Mouse (Mus musculus) heart, postnatal 10 days (tissue): ENCODE results near the gene H2-Aa. TPM values are rescaled to one million over a fixed set of nuclear protein-coding genes. Genes with fewer than 3 reads are reported as not detected.

Source experiments
- DNase-seq, 2 experiments: peaks; one replicate each; pipeline ENCODE4 v3.0.0; 2021
- intact Hi-C: fragments of 180-260 bp; cut with DNase I; formaldehyde crosslinking; loops from one replicate; pipeline ENCODE4 v1.15.1; 2025
- total RNA-seq, 2 experiments: library from RNA; stranded (reverse); gene quantifications; 2 replicates each; pipeline ENCODE4 v1.2.3; 2021

Gene H2-Aa
- total RNA-seq, 2 experiments from 2014 or later = 4.9 to 5.4 TPM

- intact Hi-C loops = no loop called here
These were observed 19.4 kb downstream of the H2-Aa start for GRCm38 (mm10) chr17:34268262-34268661.

DNA sequence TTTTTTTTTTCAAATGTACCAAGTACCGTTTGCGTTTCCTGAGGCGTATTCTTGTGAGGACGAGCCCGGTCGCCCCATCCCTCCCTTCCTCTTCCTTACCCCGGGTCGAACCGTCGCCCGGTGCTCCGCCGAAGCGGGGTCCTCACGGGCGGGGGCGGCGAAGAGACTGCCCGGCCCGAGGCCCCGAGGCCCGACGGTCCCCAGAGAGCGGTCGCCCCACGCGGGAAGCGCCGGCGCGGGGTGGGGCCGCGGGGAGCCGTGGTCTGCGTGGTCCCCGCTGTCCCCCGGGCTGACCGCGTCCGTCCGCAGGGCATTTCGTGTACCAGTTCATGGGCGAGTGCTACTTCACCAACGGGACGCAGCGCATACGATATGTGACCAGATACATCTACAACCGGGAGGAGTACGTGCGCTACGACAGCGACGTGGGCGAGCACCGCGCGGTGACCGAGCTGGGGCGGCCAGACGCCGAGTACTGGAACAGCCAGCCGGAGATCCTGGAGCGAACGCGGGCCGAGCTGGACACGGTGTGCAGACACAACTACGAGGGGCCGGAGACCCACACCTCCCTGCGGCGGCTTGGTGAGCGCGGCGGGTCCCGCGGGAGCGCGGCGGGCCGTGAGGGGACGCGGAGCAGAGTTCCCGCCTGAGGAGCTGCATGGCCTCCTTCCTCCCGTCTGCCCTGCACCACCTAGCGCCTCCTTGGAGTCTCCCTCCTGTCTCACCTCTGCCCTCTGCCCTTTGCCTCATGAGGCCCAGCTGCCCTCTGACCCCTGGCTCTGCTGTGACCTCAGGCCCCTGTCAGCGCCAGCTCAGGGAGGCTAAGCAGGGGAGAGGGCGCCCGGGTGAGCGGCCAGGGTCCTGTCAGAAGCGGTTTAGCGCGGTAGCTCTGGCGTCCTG lies 22.9 kb downstream of the H2-Aa start:
- intact Hi-C loops = no loop called here
- peak in 1 of 2 experiments; percentile 23 for DNase-seq

More at GRCm38 (mm10) chr17:34268262-34268661, 19.4 kb downstream of the H2-Aa start:
- no peak for DNase-seq

GRCm38 (mm10) chr17:34263811-34264371 lies 23.7 kb downstream of the H2-Aa start:
- no peak for DNase-seq
- intact Hi-C loops = no loop called here

DNA sequence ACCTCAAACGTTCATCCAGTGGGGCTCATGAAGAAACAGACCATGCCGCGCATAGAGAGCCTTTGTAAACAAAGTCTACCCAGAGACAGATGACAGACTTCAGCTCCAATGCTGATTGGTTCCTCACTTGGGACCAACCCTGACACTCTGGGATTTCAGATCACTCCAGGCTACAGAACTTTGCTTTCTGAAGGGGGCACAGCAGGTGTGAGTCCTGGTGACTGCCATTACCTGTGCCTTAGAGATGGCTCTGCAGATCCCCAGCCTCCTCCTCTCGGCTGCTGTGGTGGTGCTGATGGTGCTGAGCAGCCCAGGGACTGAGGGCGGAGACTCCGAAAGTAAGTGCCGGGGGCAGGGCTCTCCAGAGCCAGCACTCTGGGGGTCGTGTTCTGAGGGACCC lies 24.6 kb downstream of the H2-Aa start:
- intact Hi-C loops = no loop called here
- DNase-seq = peak; percentile 82 to 87

DNA sequence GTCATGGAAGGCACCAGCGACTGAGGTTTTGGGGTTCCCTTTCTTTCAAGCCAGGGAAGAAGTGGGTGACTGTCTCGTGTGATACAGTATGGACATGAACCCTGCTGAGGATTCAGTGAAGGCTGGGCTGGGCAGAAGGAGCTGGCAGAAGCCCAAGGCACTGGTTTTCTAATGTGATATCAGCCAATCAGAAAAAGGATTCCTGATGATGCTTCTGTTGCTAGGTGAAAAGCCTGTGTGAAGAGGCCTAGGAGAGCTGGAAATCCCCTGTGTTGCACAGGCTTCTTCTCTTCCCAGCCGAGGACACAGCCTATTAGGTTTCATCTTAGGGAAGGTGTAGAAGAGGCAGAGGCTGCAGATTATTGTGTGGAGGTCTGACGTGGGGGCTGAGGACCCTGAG lies 26.1 kb downstream of the H2-Aa start:
- peak; percentile 81 to 88 for DNase-seq
- intact Hi-C loops = no loop called here

GRCm38 (mm10) chr17:34260551-34260950 lies 27.1 kb downstream of the H2-Aa start:
- DNase-seq = no peak
- intact Hi-C loops = no loop called here

GRCm38 (mm10) chr17:34257594-34258375 lies 29.8 kb downstream of the H2-Aa start, which contains the start of gene H2-Ab1:
Gene H2-Ab1, plus strand, starts transcription at chr17:34257689.
- peak; percentile 81 to 91 for DNase-seq
- intact Hi-C loops = no loop called here

GRCm38 (mm10) chr17:34256501-34256900 lies 31.1 kb downstream of the H2-Aa start:
- intact Hi-C loops = no loop called here
- DNase-seq = no peak

DNA sequence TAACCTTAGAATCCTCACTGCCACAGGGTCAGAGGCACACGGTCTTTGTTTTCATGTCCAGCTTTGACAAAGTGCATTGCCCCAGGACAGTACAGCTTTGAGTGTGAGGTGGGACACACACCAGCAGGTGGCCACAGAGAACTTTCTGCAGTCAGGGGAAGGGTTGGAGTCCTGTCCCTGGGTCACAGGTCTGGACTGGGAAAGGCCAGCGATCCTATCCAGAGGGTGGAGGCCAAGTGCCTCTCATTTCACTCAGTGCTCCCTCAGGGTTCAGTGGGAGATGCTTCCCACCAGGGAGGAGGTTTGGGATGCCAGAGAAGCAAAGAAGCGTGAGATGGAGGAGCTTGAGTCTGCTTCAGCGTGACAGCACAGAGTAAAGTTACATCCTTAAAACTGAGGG lies 36.0 kb downstream of the H2-Aa start:
- intact Hi-C loops = no loop called here
- no peak for DNase-seq

- intact Hi-C loops = loop anchor here (1.0 to 5.0 kb wide), 3 partner anchors 63 to 162 kb away; no protein-coding TSS in a partner anchor
- DNase-seq = peak; percentile 48 to 65
These were observed 37.7 kb downstream of the H2-Aa start for GRCm38 (mm10) chr17:34249878-34250277.

DNA sequence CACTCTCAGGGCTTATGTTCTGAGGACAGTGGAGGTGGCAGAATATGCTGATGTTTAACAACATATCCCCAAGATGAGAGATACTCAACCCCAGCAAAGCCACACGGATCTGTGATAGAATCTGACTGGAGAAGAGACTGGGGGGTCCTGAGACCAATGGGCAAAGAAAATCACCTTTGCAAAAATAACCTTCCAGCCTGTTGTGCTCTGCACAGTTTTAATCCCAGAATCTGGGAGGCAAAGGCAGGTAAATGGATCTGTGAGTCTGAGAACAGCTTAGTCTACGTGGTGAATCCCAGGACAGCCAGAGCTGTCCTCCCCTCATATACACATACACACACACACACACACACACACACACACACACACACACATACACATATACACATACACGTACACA lies 38.3 kb downstream of the H2-Aa start:
- no peak for DNase-seq
- intact Hi-C loops = loop anchor here (5.0 kb wide), 1 partner anchor 163 kb away; no protein-coding TSS in a partner anchor

DNA sequence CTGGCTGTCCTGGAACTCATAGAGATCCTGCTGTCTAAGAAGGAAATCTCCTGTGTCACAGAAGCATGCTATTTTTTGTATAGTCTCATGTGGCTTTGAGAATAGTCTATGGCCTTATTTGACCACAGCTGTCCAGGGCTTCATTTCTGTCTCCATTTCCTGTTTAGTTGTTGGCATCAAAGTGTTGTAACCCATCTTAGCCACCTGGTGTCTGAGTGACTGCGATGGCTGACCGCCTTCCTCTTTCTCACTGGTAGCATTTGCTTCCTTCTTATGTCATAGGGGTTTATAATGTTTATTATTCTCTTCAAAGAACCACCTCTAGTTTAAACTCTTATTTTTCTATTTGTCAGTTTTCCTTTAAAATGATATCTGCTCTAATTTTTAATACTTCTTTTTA lies 38.9 kb downstream of the H2-Aa start:
- intact Hi-C loops = loop anchor here (5.0 kb wide), 1 partner anchor 164 kb away; no protein-coding TSS in a partner anchor
- no peak for DNase-seq

DNA sequence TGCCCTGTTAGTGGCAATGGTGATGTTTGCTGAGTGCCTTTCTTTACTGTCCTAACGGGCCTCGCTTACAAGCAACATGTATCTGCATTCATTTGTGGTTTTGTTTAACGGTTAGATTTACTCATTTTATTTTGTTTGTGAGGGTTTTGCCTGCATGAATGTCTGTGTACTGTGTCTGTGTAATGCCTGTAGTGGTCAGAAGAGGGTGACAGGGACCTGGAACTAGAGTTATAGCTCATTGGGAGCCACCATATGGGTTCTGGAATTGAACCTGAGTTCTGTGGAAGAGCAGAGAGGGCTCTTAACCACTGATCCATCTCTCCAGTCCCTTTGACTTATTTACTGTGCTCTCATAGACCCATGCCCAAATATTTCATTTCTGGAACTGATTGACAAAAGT lies 40.6 kb downstream of the H2-Aa start:
- intact Hi-C loops = loop anchor here (5.0 kb wide), 1 partner anchor 165 kb away; no protein-coding TSS in a partner anchor
- no peak for DNase-seq

GRCm38 (mm10) chr17:34244656-34245055 lies 43.0 kb downstream of the H2-Aa start:
- intact Hi-C loops = loop anchor here (5.0 kb wide), 1 partner anchor 168 kb away; no protein-coding TSS in a partner anchor
- DNase-seq = no peak

GRCm38 (mm10) chr17:34240916-34241315 lies 46.7 kb downstream of the H2-Aa start:
- intact Hi-C loops = no loop called here

GRCm38 (mm10) chr17:34240366-34240765 lies 47.3 kb downstream of the H2-Aa start:
- intact Hi-C loops = no loop called here
- no peak for DNase-seq

More at GRCm38 (mm10) chr17:34240916-34241315, 46.7 kb downstream of the H2-Aa start:
- DNase-seq = no peak

DNA sequence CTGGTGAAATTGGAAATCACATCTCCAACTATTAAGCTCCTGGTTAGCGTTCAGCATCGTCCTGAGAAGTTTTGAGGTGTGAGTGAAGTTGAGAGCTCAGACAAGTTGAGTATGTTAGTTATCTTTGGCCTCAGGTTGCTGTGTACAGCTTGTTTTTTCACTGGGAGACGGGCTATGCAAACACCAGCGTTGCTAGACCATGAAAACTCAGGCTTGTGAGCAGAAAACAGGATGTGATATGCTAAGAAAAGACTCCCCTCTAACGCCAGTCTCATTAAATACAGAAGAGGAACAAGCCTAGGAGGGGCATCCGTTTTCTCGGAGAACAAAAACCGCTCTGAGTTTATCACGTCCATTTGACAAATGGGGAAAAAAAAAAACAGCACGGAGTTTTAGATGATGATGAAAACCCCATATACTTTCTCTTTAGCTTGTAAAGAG lies 48.0 kb downstream of the H2-Aa start:
- intact Hi-C loops = loop anchor here (5.0 to 10.0 kb wide), 2 partner anchors 135 to 162 kb away; no protein-coding TSS in a partner anchor
- DNase-seq = no peak

- intact Hi-C loops = loop anchor here (5.0 to 10.0 kb wide), 2 partner anchors 134 to 161 kb away; no protein-coding TSS in a partner anchor
- DNase-seq = peak; percentile 59 to 69
These were observed 48.9 kb downstream of the H2-Aa start, which contains the start of gene H2-Ob for GRCm38 (mm10) chr17:34238706-34239105. Gene H2-Ob, plus strand, starts transcription at chr17:34238903.

DNA sequence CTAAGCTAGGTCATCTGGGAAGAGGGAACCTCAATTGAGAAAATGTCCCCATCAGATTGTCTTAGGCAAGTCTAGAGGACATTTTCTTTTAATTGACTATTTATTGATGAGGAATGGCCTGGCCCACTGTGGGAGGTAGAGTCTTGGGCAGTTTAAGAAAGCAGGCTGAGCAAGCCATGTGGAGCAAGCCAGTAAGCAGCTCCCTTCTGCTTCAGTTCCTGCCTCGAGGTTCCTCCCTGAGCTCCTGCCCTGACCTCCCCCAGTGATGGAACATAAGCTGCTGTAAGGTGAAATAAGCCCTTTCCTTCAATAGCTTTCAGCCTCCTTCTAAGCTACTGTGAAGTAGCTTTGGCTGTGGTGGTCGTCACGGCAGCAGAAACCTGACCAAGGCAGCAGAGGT lies 49.9 kb downstream of the H2-Aa start:
- no peak for DNase-seq
- intact Hi-C loops = loop anchor here (5.0 to 10.0 kb wide), 2 partner anchors 133 to 160 kb away; no protein-coding TSS in a partner anchor

DNA sequence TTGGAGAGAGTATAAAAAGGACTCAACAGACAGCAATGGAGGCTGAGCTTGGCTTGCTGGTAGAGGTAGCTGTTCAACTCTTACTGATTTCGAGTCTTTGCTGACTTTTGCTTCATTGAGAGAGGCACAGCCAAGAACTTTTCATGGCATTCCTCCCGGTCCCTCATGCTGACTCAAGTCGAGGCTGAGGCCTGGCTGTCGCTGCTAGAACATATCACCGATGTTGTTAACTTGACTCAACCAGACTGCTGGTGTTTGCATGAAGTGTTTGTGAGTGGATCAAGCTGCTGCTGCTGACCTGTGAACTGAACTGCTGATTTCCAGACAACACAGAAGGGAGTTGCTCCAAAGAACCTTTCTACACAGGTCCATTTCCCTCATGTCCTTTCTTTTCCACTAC lies 50.9 kb downstream of the H2-Aa start:
- intact Hi-C loops = loop anchor here (5.0 to 10.0 kb wide), 2 partner anchors 132 to 159 kb away; no protein-coding TSS in a partner anchor
- DNase-seq = peak in 1 of 2 experiments; percentile 28
